Mouse (Mus musculus): ENCODE measurements at regions not wholly inside any gene's neighbourhood (a gene's known extent, or its start where the extent isn't known, plus 50 kb on each side); places are given as distances from the start of the nearest gene placed in this dataset.

GRCm38 (mm10) chr4:87665149-87665548 lies 368.0 kb downstream of the Mllt3 start:
- no peak for ATAC-seq (ENCODE audit: extremely low read depth, insufficient number of reproducible peaks, low FRiP score, low TSS enrichment)
- Histone ChIP-seq H3K4me1 (peaks cover 38% of the 10 kb centered on the region), H3K27me3 (replicated peaks) (no peaks in the 10 kb centered on the region), H3K9me3 (no peaks in the 10 kb centered on the region), H3K36me3 (no peaks in the 10 kb centered on the region), H3K4me2 (no peak overlapping the region), H3K4me3 (no peak overlapping the region), H3K27ac (replicated peaks) (peak overlapping the region; percentile 45; the same call in 1 of the 2 replicates), H3K9ac (no peak overlapping the region)
- 43% methylated on average over 6 of the region's 6 CpGs for WGBS

- Histone ChIP-seq H3K27me3 (replicated peaks) (no peaks in the 10 kb centered on the region), H3K4me1 (peaks cover 44% of the 10 kb centered on the region), H3K9ac (no peak overlapping the region), H3K4me2 (no peak overlapping the region), H3K36me3 (no peaks in the 10 kb centered on the region), H3K27ac (replicated peaks) (peak overlapping the region; percentile 30), H3K9me3 (no peaks in the 10 kb centered on the region), H3K4me3 (no peak overlapping the region)
- ATAC-seq (ENCODE audit: extremely low read depth, insufficient number of reproducible peaks, low FRiP score, low TSS enrichment), result no peak
- 26% methylated on average over 2 of the region's 2 CpGs for WGBS
These were observed 370.3 kb downstream of the Mllt3 start for GRCm38 (mm10) chr4:87662876-87663275.

- Histone ChIP-seq H3K4me2 (no peak overlapping the region), H3K9ac (no peak overlapping the region), H3K27me3 (replicated peaks) (no peaks in the 10 kb centered on the region), H3K36me3 (no peaks in the 10 kb centered on the region), H3K4me1 (peaks cover 33% of the 10 kb centered on the region), H3K27ac (replicated peaks) (peak overlapping the region; percentile 61), H3K4me3 (no peak overlapping the region), H3K9me3 (no peaks in the 10 kb centered on the region)
- WGBS, result 49% methylated on average over 4 of the region's 4 CpGs
- ATAC-seq (ENCODE audit: extremely low read depth, insufficient number of reproducible peaks, low FRiP score, low TSS enrichment), result no peak
These were observed 374.8 kb downstream of the Mllt3 start for GRCm38 (mm10) chr4:87658316-87658715.

GRCm38 (mm10) chr4:87657855-87658254 lies 375.3 kb downstream of the Mllt3 start:
- Histone ChIP-seq H3K4me2 (peak overlapping the region; percentile 22), H3K27ac (replicated peaks) (peak overlapping the region; percentile 61), H3K9ac (no peak overlapping the region), H3K4me1 (peaks cover 29% of the 10 kb centered on the region), H3K4me3 (no peak overlapping the region), H3K27me3 (replicated peaks) (no peaks in the 10 kb centered on the region), H3K36me3 (no peaks in the 10 kb centered on the region), H3K9me3 (no peaks in the 10 kb centered on the region)
- no peak for ATAC-seq (ENCODE audit: extremely low read depth, insufficient number of reproducible peaks, low FRiP score, low TSS enrichment)
- WGBS, result 6% methylated on average over 2 of the region's 2 CpGs

GRCm38 (mm10) chr4:87653440-87654165 lies 379.6 kb downstream of the Mllt3 start:
- no peak for ATAC-seq (ENCODE audit: extremely low read depth, insufficient number of reproducible peaks, low FRiP score, low TSS enrichment)
- Histone ChIP-seq H3K9me3 (no peaks in the 10 kb centered on the region), H3K4me1 (peaks cover 20% of the 10 kb centered on the region), H3K27me3 (replicated peaks) (no peaks in the 10 kb centered on the region), H3K9ac (no peak overlapping the region), H3K4me2 (no peak overlapping the region), H3K36me3 (no peaks in the 10 kb centered on the region), H3K4me3 (no peak overlapping the region), H3K27ac (replicated peaks) (no peak overlapping the region)
- 78% methylated on average over 5 of the region's 5 CpGs for WGBS

- WGBS, result 74% methylated on average over 8 of the region's 8 CpGs
- H3K9ac ChIP-seq, result no peak overlapping the region
- ATAC-seq (ENCODE audit: extremely low read depth, insufficient number of reproducible peaks, low FRiP score, low TSS enrichment), result no peak
These were observed 380.7 kb downstream of the Mllt3 start for GRCm38 (mm10) chr4:87652314-87652934.

GRCm38 (mm10) chr4:87651275-87651674 lies 381.9 kb downstream of the Mllt3 start:
- Histone ChIP-seq H3K4me1 (peaks cover 11% of the 10 kb centered on the region), H3K27ac (replicated peaks) (no peak overlapping the region), H3K4me2 (no peak overlapping the region), H3K9me3 (no peaks in the 10 kb centered on the region), H3K4me3 (no peak overlapping the region), H3K36me3 (no peaks in the 10 kb centered on the region), H3K27me3 (replicated peaks) (no peaks in the 10 kb centered on the region), H3K9ac (no peak overlapping the region)
- WGBS, result 65% methylated on average over 3 of the region's 3 CpGs
- ATAC-seq (ENCODE audit: extremely low read depth, insufficient number of reproducible peaks, low FRiP score, low TSS enrichment), result no peak

More at GRCm38 (mm10) chr4:87652314-87652934, 380.7 kb downstream of the Mllt3 start:
- Histone ChIP-seq H3K4me2 (no peak overlapping the region), H3K36me3 (no peaks in the 10 kb centered on the region), H3K4me3 (no peak overlapping the region), H3K27ac (replicated peaks) (no peak overlapping the region), H3K4me1 (peaks cover 14% of the 10 kb centered on the region), H3K27me3 (replicated peaks) (no peaks in the 10 kb centered on the region), H3K9me3 (no peaks in the 10 kb centered on the region)

GRCm38 (mm10) chr4:87650837-87651236 lies 382.3 kb downstream of the Mllt3 start:
- 69% methylated on average over 6 of the region's 6 CpGs for WGBS

GRCm38 (mm10) chr4:87650393-87650792 lies 382.8 kb downstream of the Mllt3 start:
- H3K4me2 ChIP-seq, result no peak overlapping the region

More at GRCm38 (mm10) chr4:87650837-87651236, 382.3 kb downstream of the Mllt3 start:
- no peaks in the 10 kb centered on the region for H3K9me3 ChIP-seq
- no peak overlapping the region for H3K4me2 ChIP-seq
- H3K36me3 ChIP-seq, result no peaks in the 10 kb centered on the region
- H3K4me3 ChIP-seq, result no peak overlapping the region
- no peak for ATAC-seq (ENCODE audit: extremely low read depth, insufficient number of reproducible peaks, low FRiP score, low TSS enrichment)
- no peak overlapping the region for H3K27ac ChIP-seq (replicated peaks)
- H3K4me1 ChIP-seq, result peaks cover 11% of the 10 kb centered on the region
- H3K9ac ChIP-seq, result no peak overlapping the region
- H3K27me3 ChIP-seq (replicated peaks), result no peaks in the 10 kb centered on the region

GRCm38 (mm10) chr4:87648919-87649318 lies 384.2 kb downstream of the Mllt3 start:
- peak overlapping the region; percentile 31; the same call in 1 of the 2 replicates for H3K27ac ChIP-seq (replicated peaks)
- no peaks in the 10 kb centered on the region for H3K36me3 ChIP-seq
- no peak for ATAC-seq (ENCODE audit: extremely low read depth, insufficient number of reproducible peaks, low FRiP score, low TSS enrichment)
- peaks cover 11% of the 10 kb centered on the region for H3K4me1 ChIP-seq
- H3K27me3 ChIP-seq (replicated peaks), result no peaks in the 10 kb centered on the region
- no peak overlapping the region; the same call in 1 of the 2 replicates for H3K9ac ChIP-seq
- peak overlapping the region; percentile 47; the same call in 1 of the 2 replicates for H3K4me3 ChIP-seq
- peak overlapping the region; percentile 71 for H3K4me2 ChIP-seq
- H3K9me3 ChIP-seq, result peaks cover 6% of the 10 kb centered on the region; the same call in 1 of the 2 replicates

More at GRCm38 (mm10) chr4:87650393-87650792, 382.8 kb downstream of the Mllt3 start:
- H3K9me3 ChIP-seq, result no peaks in the 10 kb centered on the region
- no peak overlapping the region for H3K27ac ChIP-seq (replicated peaks)
- no peaks in the 10 kb centered on the region for H3K27me3 ChIP-seq (replicated peaks)
- H3K4me1 ChIP-seq, result peaks cover 11% of the 10 kb centered on the region
- no peaks in the 10 kb centered on the region for H3K36me3 ChIP-seq
- no peak overlapping the region for H3K9ac ChIP-seq
- WGBS, result 81% methylated on average over 3 of the region's 3 CpGs
- H3K4me3 ChIP-seq, result no peak overlapping the region
- no peak for ATAC-seq (ENCODE audit: extremely low read depth, insufficient number of reproducible peaks, low FRiP score, low TSS enrichment)

GRCm38 (mm10) chr4:87647932-87648911 lies 384.9 kb downstream of the Mllt3 start:
- Histone ChIP-seq H3K27me3 (replicated peaks) (no peaks in the 10 kb centered on the region), H3K27ac (replicated peaks) (peak overlapping the region; percentile 31), H3K9me3 (peaks cover 6% of the 10 kb centered on the region; the same call in 1 of the 2 replicates), H3K4me2 (peak overlapping the region; percentile 71), H3K4me1 (peaks cover 11% of the 10 kb centered on the region), H3K9ac (peak overlapping the region; percentile 73), H3K36me3 (no peaks in the 10 kb centered on the region), H3K4me3 (peak overlapping the region; percentile 47)
- ATAC-seq (ENCODE audit: extremely low read depth, insufficient number of reproducible peaks, low FRiP score, low TSS enrichment), result no peak
- WGBS, result 20% methylated on average over 26 of the region's 26 CpGs

Data from heart, embryonic 13.5 days (tissue).